Mouse (Mus musculus) liver, embryonic 12.5 days (tissue): ENCODE data around the gene Gpn1. TPM values are rescaled to one million over a fixed set of nuclear protein-coding genes. Genes with fewer than 3 reads are reported as not detected.

ENCODE experiments used
- ATAC-seq: fragments of 200-750 bp; cut with Nextera tagmentation; 2 replicates; pipeline ENCODE4 v1.8.0; 2017; ENCODE audit warnings: moderate number of reproducible peaks, mild to moderate bottlenecking, moderate library complexity
- H3K27ac ChIP-seq: fragments of 300-500 bp; sonication (generic); 2 replicates; pipeline ENCODE4 v1.5.1; 2016; ENCODE audit warnings: mild to moderate bottlenecking
- H3K27me3 ChIP-seq: fragments of 300-500 bp; sonication (generic); replicated peaks from 2 replicates; pipeline ENCODE4 v1.6.1; 2016; ENCODE audit warnings: mild to moderate bottlenecking, moderate library complexity
- H3K36me3 ChIP-seq: fragments of 300-500 bp; sonication (generic); 2 replicates; pipeline ENCODE4 v1.6.1; 2016; ENCODE audit warnings: mild to moderate bottlenecking, moderate library complexity
- H3K4me1 ChIP-seq: fragments of 300-500 bp; sonication (generic); 2 replicates; pipeline ENCODE4 v1.6.1; 2016
- H3K4me2 ChIP-seq: fragments of 300-500 bp; sonication (generic); 2 replicates; pipeline ENCODE4 v1.6.1; 2016; ENCODE audit warnings: mild to moderate bottlenecking, moderate library complexity
- H3K4me3 ChIP-seq: fragments of 300-500 bp; sonication (generic); 2 replicates; pipeline ENCODE4 v1.5.1; 2016; ENCODE audit warnings: mild to moderate bottlenecking, moderate library complexity
- H3K9ac ChIP-seq: fragments of 300-500 bp; sonication (generic); 2 replicates; pipeline ENCODE4 v1.6.1; 2016; ENCODE audit warnings: mild to moderate bottlenecking, moderate library complexity
- H3K9me3 ChIP-seq: fragments of 300-500 bp; sonication (generic); replicated peaks from 2 replicates; pipeline ENCODE4 v1.6.1; 2016; ENCODE audit warnings: mild to moderate bottlenecking, moderate library complexity
- WGBS: fragments of 180-500 bp; shearing (Covaris S2); methylation state at CpG from one replicate; pipeline ENCODE4 v1.1.7; 2016; ENCODE audit not compliant: insufficient replicate concordance; 5-methylcytosine and 5-hydroxymethylcytosine counted together
- polyA plus RNA-seq: library from polyadenylated mRNA; unstranded; fragments of >200 nt; fragmentation: Nextera tagmentation; extraction: Ambion mirVana; gene quantifications from 2 replicates; pipeline ENCODE4 v1.2.1, GENCODE M21; 2016

Gene Gpn1
- polyA plus RNA-seq, 1 experiment from 2014 or later = 38.8 TPM

GRCm38 (mm10) chr5:31562036-31562666, 67.6 kb downstream of the Gpn1 start:
- ATAC-seq = no peak
- WGBS = 76% methylated on average over 7 of the region's 7 CpGs
- Histone ChIP-seq H3K4me2 (no peak overlapping the region), H3K27me3 (no peaks in the 10 kb centered on the region), H3K27ac (no peak overlapping the region), H3K4me1 (peaks cover 2% of the 10 kb centered on the region; the same call in 1 of the 2 replicates), H3K9ac (no peak overlapping the region), H3K4me3 (no peak overlapping the region), H3K9me3 (no peaks in the 10 kb centered on the region), H3K36me3 (peaks cover 27% of the 10 kb centered on the region)

Other genes with a start within 250 kb of the Gpn1 start
- 4.6 and 6.1 TPM in 2 replicates for gene Krtcap3, start 243.1 kb upstream of the Gpn1 start, polyA plus RNA-seq
- gene Ift172, start 203.6 kb upstream of the Gpn1 start, polyA plus RNA-seq = 8.7 and 10.3 TPM in 2 replicates
- 13.9 and 15.7 TPM in 2 replicates for gene Fndc4, start 198.7 kb upstream of the Gpn1 start, polyA plus RNA-seq
- 10.3 and 11.2 TPM in 2 replicates for gene Gckr, start 197.3 kb upstream of the Gpn1 start, polyA plus RNA-seq
- 21.5 and 23.8 TPM in 2 replicates for gene Zfp512, start 42.3 kb upstream of the Gpn1 start, polyA plus RNA-seq
- gene 4930548H24Rik, start 9.0 kb upstream of the Gpn1 start, polyA plus RNA-seq = not detected in 2 replicates
- 19.2 and 20.4 TPM in 2 replicates for gene Slc4a1ap, start 32.3 kb downstream of the Gpn1 start, polyA plus RNA-seq
- 12.7 and 12.9 TPM in 2 replicates for gene Supt7l, start 33.1 kb downstream of the Gpn1 start, polyA plus RNA-seq
- gene Mrpl33, start 102.2 kb downstream of the Gpn1 start, polyA plus RNA-seq = 232 and 236 TPM in 2 replicates
- gene Rbks, start 202.9 kb downstream of the Gpn1 start, polyA plus RNA-seq = 20.7 and 20.8 TPM in 2 replicates
- 41.3 and 41.7 TPM in 2 replicates for gene Babam2, start 202.9 kb downstream of the Gpn1 start, polyA plus RNA-seq